Mouse (Mus musculus): Measurements from ENCODE around the gene Hdgfl1. TPM values are rescaled to one million over a fixed set of nuclear protein-coding genes. Genes with fewer than 3 reads are reported as not detected.

The Hdgfl1 gene
- polyA plus RNA-seq (2014; fragmentation: Illumina TruSeq; extraction: RNeasy Lipid Tissue Mini Kit (QIAGEN cat#74804); ENCODE audit: low read depth, low replicate concordance), result not detected

DNA sequence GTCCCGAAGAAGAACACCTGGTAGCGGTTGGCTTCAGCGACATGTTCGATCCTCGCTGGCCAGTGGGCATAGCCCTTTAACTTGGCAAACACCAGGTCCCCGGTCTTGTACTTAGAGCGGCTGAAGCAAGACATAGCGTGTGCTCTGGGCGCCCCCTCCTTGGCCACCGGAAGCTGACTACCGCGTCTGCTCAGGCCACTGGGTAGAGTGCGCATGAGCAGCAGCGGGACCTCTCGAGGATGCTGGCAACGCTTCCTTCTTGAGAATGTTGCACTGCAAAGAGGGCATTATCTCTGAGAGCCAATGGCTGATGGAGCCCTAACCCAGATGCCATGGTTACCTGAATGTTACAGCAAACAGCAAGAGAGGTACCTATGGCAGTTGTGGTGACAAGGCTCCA lies at the start of gene Hdgfl1:
Hdgfl1 (minus strand) TSS at position 211 of the 400 bp plus-strand sequence.

Data from heart, adult 10 weeks (tissue).